Mouse (Mus musculus) intestine, postnatal 0 days (tissue): Measurements from ENCODE around the gene Prss36. TPM values are rescaled to one million over a fixed set of nuclear protein-coding genes. Genes with fewer than 3 reads are reported as not detected.

Experiments
- ATAC-seq: fragments of 200-750 bp; cut with Nextera tagmentation; 2 replicates; pipeline ENCODE4 v1.8.0; 2017; ENCODE audit warnings: mild to moderate bottlenecking, moderate TSS enrichment, moderate library complexity
- H3K27ac ChIP-seq: fragments of 300-500 bp; sonication (generic); 2 replicates; pipeline ENCODE4 v1.5.1; 2014; ENCODE audit warnings: mild to moderate bottlenecking, low read depth, low read length, moderate library complexity
- H3K27me3 ChIP-seq: fragments of 300-500 bp; sonication (generic); replicated peaks from 2 replicates; pipeline ENCODE4 v1.6.1; 2014; ENCODE audit warnings: low read length, mixed read lengths; ENCODE audit not compliant: control insufficient read depth, insufficient read depth
- H3K36me3 ChIP-seq: fragments of 300-500 bp; sonication (generic); 2 replicates; pipeline ENCODE4 v1.6.1; 2014; ENCODE audit warnings: mild to moderate bottlenecking, moderate library complexity; ENCODE audit not compliant: control insufficient read depth, insufficient read depth
- H3K4me1 ChIP-seq: fragments of 300-500 bp; sonication (generic); replicated peaks from 2 replicates; pipeline ENCODE4 v1.6.1; 2014; ENCODE audit warnings: antibody characterized with exemption, low read length, mixed read lengths; ENCODE audit not compliant: control insufficient read depth, insufficient read depth
- H3K4me2 ChIP-seq: fragments of 300-500 bp; sonication (generic); replicated peaks from 2 replicates; pipeline ENCODE4 v1.6.1; 2014; ENCODE audit warnings: low read depth, mild to moderate bottlenecking, moderate library complexity
- H3K4me3 ChIP-seq: fragments of 300-500 bp; sonication (generic); 2 replicates; pipeline ENCODE4 v1.5.1; 2014; ENCODE audit warnings: low read depth, low read length
- H3K9ac ChIP-seq: fragments of 300-500 bp; sonication (generic); 2 replicates; pipeline ENCODE4 v1.6.1; 2014; ENCODE audit warnings: mild to moderate bottlenecking, low read depth, low read length
- H3K9me3 ChIP-seq: fragments of 300-500 bp; sonication (generic); 2 replicates; pipeline ENCODE4 v1.6.1; 2016; ENCODE audit warnings: mixed run types; ENCODE audit not compliant: control insufficient read depth
- CTCF ChIP-seq: sonication (generic); IDR thresholded peaks from 2 replicates; pipeline ENCODE4 v1.5.1; 2016; ENCODE audit warnings: low read depth, mild to moderate bottlenecking, control low read depth, antibody characterized with exemption, moderate library complexity
- WGBS: fragments of 180-500 bp; shearing (Covaris S2); extraction: QIAGEN DNeasy Blood & Tissue Kit; methylation state at CpG from one replicate; pipeline ENCODE4 v1.1.7; 2014; 5-methylcytosine and 5-hydroxymethylcytosine counted together
- polyA plus RNA-seq: library from polyadenylated mRNA; unstranded; fragments of >200 nt; fragmentation: Nextera tagmentation; extraction: Ambion mirVana; gene quantifications from 2 replicates; pipeline ENCODE4 v1.2.1, GENCODE M21; 2015

Gene Prss36
- polyA plus RNA-seq, 1 experiment from 2014 or later = 6.3 TPM

DNA sequence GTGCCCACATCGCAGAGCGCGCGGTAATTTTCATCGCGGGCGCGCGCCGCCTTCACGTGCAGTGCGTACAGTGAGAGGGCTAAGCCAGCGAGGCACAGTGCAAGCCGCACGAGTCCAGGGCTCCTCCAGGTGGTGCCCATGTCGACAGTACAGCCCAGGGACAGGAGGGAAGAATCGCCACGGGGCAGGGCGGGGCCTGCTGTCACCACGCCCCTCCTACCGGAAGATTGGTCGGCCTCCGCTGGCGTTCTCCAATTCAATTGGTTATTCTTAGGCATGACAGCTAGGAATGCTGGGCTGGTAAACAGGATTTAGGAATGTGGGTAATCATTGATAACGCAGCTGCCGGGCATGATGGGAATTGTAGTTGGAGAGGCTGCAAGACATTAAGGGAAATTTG is 51.1 kb downstream of the Prss36 start, which contains the start of the genes Gm21974 and Vkorc1:
TSS of gene Gm21974 (minus strand) at position 13 of the 400 bp plus-strand sequence.
TSS of gene Vkorc1 (minus strand) at position 176 of the 400 bp plus-strand sequence.
- Histone ChIP-seq H3K9ac (peak within 1 kb of the TSS; percentile 51), H3K4me3 (peak within 1 kb of the TSS; percentile 58), H3K27me3 (no peaks in the 10 kb centered on the region), H3K27ac (peak within 1 kb of the TSS; percentile 79), H3K36me3 (peaks cover 20% of the 10 kb centered on the region; the same call in 1 of the 2 replicates), H3K9me3 (no peaks in the 10 kb centered on the region), H3K4me1 (peaks cover 6% of the 10 kb centered on the region; the same call in 1 of the 2 replicates), H3K4me2 (peak within 1 kb of the TSS; percentile 87)
- peak; percentile 75 for TF ChIP-seq CTCF
- ATAC-seq = peak; percentile 88
- 0% methylated on average over 26 of the region's 26 CpGs for WGBS

- H3K9me3 ChIP-seq = no peaks in the 10 kb centered on the region
- peak overlapping the region; percentile 51; the same call in 1 of the 2 replicates for H3K9ac ChIP-seq
- H3K27ac ChIP-seq = peak overlapping the region; percentile 79
- TF ChIP-seq CTCF = peak; percentile 46
- peak overlapping the region; percentile 58 for H3K4me3 ChIP-seq
- no peaks in the 10 kb centered on the region for H3K27me3 ChIP-seq
- ATAC-seq = peak; percentile 28
- WGBS = 44% methylated on average over 5 of the region's 5 CpGs
- H3K4me2 ChIP-seq = peak overlapping the region; percentile 87
- peaks cover 6% of the 10 kb centered on the region; the same call in 1 of the 2 replicates for H3K4me1 ChIP-seq
- H3K36me3 ChIP-seq = peaks cover 24% of the 10 kb centered on the region; the same call in 1 of the 2 replicates
Observed at GRCm38 (mm10) chr7:127894480-127894879, 52.0 kb downstream of the Prss36 start.

- TF ChIP-seq CTCF = no peak
- Histone ChIP-seq H3K9me3 (no peaks in the 10 kb centered on the region), H3K27ac (no peak within 1 kb of the TSS), H3K9ac (no peak within 1 kb of the TSS), H3K4me1 (peaks cover 8% of the 10 kb centered on the region; the same call in 1 of the 2 replicates), H3K36me3 (peaks cover 56% of the 10 kb centered on the region; the same call in 1 of the 2 replicates), H3K4me2 (no peak within 1 kb of the TSS), H3K27me3 (no peaks in the 10 kb centered on the region), H3K4me3 (no peak within 1 kb of the TSS)
- WGBS = 17% methylated on average over 4 of the region's 4 CpGs
- no peak for ATAC-seq
Observed at GRCm38 (mm10) chr7:127890798-127891197, 55.7 kb downstream of the Prss36 start, which contains the start of gene Prss53. TSS of gene Prss53 (minus strand) at chr7:127890970.

DNA sequence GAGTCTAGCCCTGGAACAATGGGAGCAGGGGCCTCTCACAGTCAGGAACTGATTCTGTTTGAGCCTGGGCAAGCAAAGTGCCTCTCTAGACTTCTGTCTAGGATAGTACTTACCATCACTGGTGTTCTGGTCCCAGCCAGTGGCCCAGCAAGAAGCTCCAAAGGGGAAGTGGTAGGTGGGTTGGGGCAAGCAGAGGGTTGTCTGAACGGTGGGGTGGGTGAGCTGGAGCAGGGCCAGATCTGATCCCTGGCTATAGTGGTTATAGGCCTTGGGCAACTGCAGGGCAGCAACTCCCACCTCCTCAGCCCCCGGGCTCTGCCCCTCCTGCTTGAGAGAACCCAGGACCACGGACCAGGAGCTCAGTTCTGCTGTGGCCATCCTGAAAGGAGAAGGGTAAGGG is 57.7 kb downstream of the Prss36 start:
- TF ChIP-seq CTCF = no peak
- Histone ChIP-seq H3K36me3 (peaks cover 70% of the 10 kb centered on the region), H3K9me3 (no peaks in the 10 kb centered on the region), H3K9ac (no peak overlapping the region), H3K4me2 (no peak overlapping the region), H3K4me3 (no peak overlapping the region), H3K27me3 (no peaks in the 10 kb centered on the region), H3K4me1 (peaks cover 3% of the 10 kb centered on the region; the same call in 1 of the 2 replicates), H3K27ac (no peak overlapping the region)
- no peak for ATAC-seq
- WGBS = 72% methylated on average over 3 of the region's 3 CpGs

GRCm38 (mm10) chr7:127887781-127888180 is 58.7 kb downstream of the Prss36 start:
- WGBS = 78% methylated on average over 3 of the region's 3 CpGs
- ATAC-seq = no peak

GRCm38 (mm10) chr7:127887191-127887590 is 59.3 kb downstream of the Prss36 start:
- no peak for ATAC-seq
- no peak overlapping the region for H3K4me3 ChIP-seq
- H3K27ac ChIP-seq = no peak overlapping the region
- peaks cover 7% of the 10 kb centered on the region; the same call in 1 of the 2 replicates for H3K4me1 ChIP-seq
- H3K27me3 ChIP-seq = no peaks in the 10 kb centered on the region
- WGBS = 77% methylated on average over 8 of the region's 8 CpGs
- no peak overlapping the region for H3K9ac ChIP-seq
- H3K9me3 ChIP-seq = no peaks in the 10 kb centered on the region
- TF ChIP-seq CTCF = no peak
- peaks cover 76% of the 10 kb centered on the region for H3K36me3 ChIP-seq
- H3K4me2 ChIP-seq = no peak overlapping the region

More at GRCm38 (mm10) chr7:127887781-127888180, 58.7 kb downstream of the Prss36 start:
- H3K9ac ChIP-seq = no peak overlapping the region
- no peak overlapping the region for H3K4me2 ChIP-seq
- H3K4me1 ChIP-seq = peaks cover 7% of the 10 kb centered on the region; the same call in 1 of the 2 replicates
- H3K36me3 ChIP-seq = peaks cover 75% of the 10 kb centered on the region
- no peak overlapping the region for H3K27ac ChIP-seq
- no peak for TF ChIP-seq CTCF
- H3K27me3 ChIP-seq = no peaks in the 10 kb centered on the region
- no peak overlapping the region for H3K4me3 ChIP-seq
- H3K9me3 ChIP-seq = no peaks in the 10 kb centered on the region
